Mouse (Mus musculus): ENCODE results near the gene Cacng2.
"Not testable (repeated sequence)": the region's sequence is repeated elsewhere in the genome, so short reads cannot be mapped to it uniquely, and the experiment has no call there.

Gene Cacng2

DNA sequence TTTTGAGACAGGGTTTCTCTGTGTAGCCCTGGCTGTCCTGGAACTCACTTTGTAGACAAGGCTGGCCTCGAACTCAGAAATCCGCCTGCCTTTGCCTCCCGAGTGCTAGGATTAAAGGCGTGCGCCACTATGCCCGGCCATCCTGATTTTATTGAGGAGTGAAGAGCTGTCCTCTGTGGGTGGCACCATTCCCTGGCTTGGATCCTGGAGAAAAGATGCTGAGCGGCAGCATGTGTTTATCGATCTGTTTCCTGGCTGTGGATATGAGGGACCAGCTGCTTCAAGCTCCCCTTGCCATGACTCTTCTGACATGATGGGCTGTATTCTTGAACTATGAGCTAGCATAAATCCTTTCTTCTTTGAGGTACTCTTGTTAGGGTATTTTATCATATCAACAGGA lies 111.6 kb downstream of the Cacng2 start:
- not testable (repeated sequence) for DNase-seq (ENCODE audit: low read depth, low spot score)

DNA sequence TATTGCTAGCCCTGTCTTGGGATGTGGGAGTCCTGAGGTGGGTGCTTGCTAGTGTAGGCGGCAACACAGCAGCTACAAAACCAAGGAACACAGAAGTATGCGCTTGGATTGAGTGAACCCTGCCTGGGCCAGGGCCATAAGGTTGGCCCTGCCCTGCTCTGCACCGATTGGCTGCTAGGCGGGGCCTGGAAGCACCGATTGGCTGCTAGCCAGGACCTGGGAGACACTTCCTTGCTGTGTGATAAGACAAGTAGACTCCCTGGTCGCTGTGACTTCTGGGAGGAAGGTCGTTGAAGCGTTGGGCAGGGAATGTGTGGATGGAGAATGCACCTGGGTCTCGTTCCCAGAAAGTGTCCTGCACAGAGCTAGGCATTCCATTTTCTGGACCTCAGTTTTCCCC lies 115.9 kb downstream of the Cacng2 start:
- DNase-seq (ENCODE audit: low read depth, low spot score) = peak; percentile 6

DNA sequence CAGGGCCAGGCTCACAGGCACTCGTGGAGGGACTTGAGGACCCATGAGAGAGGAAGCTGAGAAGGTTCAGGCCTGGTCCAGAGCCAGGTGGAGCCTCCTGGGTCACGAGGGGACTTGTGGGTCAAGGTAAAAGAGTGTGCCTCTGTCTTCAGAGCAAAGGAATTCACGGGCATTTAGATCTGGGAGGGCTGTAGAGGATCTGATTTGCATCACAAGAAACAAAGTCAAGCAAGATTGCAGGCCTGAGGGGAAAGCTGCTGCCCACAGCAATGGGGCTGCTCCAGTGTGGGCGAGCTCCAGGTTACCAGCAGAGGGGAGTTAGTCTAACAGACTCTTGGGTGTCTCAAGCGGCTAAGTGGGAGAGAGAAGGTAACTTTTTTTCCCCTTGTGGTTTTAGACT lies 118.4 kb downstream of the Cacng2 start:
- DNase-seq (ENCODE audit: low read depth, low spot score) = no peak

DNA sequence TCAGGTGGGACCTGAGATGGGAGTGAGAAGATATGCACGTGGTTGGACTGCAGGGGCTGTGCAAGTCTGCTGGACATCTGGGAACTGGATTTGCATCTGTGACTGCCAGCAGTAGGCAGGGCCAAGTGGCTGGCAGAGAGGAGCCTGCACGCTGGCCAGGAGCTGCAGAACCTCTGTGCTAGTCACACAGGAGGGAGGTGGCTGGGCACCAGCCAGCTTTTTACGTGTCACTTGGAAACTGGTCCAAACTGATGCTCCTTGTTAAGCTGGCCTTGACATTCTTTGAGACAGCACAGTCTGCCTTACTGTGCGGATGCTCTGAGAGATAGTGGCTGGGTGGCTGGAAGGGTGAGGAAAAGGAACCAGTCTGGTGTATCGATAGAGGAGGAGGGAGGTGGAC lies 131.3 kb downstream of the Cacng2 start:
- peak; percentile 15 for DNase-seq (ENCODE audit: low read depth, low spot score)

DNA sequence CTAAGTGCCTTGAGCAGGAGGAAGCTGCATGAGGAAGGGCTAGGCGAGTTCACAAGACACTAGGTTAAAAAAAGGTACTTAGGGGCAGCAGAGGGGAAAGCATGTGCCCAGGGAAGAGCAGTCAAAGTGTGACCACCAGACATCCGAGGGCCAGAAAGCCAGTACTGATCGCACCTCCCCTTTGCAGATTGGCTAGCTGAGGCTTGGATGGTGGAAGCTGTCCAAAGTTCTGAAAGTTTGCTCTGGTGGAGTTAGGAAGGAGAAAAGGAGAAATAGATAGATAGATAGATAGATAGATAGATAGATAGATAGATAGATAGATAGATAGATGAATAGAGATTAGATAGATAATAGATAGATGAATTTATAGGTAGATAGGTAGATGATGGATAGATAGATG lies 136.4 kb downstream of the Cacng2 start:
- peak; percentile 47 for DNase-seq (ENCODE audit: low read depth, low spot score)

DNA sequence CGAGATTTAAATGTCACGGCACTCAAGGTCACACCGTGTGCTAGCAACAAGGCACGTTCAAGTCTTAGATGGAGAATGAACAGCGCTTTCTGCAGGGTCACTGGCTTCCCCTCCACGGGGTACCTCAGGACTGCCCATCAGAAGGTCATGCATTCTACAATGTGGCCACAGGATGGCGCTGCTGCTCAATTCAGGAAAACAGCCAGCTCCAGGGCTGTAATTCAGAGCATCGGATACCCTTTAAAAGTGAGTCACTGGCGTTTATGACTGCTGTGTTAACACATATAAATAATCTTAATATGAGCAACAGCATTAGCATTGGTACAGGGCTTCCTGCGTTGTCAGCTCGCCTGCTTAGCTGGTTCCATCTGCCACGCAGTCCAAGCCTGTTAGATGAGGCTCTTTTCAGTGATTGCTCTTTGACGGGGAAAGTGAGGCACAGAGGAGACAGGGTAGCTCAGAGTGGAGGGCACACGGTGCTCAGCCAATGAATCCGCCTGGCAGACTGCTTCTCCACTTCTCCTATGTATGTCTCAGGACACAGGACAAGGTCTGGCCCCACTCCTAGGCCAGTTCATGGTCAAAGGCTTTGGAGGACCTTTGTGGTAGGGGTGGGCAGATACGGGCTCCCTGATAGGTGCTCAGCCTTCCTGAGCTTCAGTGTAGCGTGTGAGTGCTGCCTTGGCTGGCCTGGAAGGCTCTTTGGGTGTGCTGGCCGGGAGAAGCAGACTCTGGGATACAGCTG lies 137.5 kb downstream of the Cacng2 start:
- DNase-seq (ENCODE audit: low read depth, low spot score) = peak; percentile 81

DNA sequence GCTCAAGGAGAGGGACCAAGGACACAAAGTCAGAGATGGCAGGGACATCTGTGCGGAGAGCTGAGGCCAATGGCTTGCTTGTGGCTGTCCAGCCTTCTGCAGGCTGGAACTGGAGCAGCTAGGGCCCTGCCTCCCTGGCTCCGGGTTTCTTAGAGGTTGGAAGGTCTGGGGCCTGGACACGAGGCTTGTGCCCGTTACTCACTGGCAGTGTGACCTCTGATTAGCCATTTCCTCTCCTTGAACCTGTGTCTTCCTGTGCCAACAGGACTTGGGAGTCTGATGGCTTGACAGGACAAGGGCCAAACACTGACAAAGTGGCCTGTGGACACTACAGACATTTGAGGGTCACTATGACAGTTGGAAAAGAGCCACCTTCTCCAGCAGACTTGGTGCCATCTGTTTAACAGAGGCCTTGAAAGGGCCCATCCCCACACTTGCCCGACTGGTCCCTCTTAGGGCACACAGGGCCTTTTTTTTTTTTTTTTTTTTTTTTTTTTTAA lies 138.6 kb downstream of the Cacng2 start:
- no peak for DNase-seq (ENCODE audit: low read depth, low spot score)

DNA sequence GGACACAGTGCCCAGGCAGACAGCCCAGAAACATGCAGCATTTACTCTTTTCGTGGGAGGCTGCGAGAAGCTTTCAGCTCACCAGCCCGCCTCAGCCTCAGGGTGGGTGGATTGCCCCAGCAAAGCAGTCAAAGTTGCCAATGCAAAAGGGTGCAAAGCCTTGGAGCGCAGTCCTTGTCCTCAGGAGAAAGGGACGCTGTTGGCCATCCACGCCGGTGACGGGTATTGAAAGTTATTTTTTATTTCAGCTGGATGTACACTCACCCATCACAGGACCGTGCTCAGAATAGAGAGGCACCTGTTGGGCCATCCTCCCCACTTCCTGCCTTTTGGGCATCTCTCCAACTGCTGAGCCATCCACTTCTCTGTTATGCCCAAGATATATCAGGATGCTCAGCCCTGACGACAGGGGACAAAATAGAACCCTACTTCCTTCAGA lies 140.4 kb downstream of the Cacng2 start:
- DNase-seq (ENCODE audit: low read depth, low spot score) = no peak

DNA sequence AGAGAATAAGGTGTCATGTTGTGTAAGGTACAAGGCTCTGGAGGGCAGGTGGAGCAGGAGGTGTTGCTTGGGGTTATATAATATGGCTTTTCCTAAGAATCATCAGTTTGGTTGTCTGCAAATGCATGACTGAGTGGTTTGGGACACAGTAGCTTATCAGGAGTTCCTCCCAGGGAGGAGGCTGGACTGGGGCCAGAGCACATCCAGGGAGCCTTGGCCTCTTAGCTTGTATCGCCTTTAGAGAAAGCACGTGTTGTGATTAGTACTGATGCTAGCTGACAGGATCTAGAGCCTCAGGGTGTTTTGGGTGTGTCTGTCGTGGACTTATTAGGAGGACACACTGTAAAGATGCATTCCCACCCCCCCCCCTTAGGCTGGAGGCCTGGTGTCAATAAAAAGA lies 142.2 kb downstream of the Cacng2 start:
- DNase-seq (ENCODE audit: low read depth, low spot score) = no peak

DNA sequence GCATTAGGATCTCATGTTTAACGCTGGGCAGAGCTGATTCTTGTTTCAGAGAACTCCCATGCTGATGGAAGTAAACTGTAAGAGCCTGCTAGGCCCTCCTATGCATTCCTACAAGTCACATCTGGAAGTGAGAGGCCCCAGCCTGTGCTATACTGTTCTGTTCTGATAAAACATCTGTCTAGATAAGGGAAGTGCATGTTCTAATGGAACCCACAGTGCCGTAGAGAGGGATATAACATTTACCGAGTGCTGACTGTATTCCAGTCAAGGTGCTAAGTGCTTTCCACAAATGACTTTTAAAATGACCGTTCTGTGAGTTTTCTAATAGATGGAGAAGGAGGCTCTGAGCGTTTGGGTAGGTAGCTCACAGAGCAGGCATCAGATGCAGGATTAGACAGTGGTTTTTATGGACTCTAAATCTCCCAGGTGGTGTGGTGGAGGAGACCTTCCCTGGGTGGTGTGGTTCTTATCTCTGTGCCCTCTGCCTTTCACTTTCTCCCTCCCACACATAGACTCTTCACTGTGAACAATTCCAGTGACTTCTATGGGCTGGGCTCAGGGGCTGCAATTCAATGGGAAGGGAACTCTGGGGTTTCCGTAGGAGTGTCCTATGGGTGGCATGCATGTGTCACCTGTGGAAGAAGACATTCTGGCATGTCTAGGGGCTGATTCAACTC lies 145.5 kb downstream of the Cacng2 start:
- DNase-seq (ENCODE audit: low read depth, low spot score) = no peak

DNA sequence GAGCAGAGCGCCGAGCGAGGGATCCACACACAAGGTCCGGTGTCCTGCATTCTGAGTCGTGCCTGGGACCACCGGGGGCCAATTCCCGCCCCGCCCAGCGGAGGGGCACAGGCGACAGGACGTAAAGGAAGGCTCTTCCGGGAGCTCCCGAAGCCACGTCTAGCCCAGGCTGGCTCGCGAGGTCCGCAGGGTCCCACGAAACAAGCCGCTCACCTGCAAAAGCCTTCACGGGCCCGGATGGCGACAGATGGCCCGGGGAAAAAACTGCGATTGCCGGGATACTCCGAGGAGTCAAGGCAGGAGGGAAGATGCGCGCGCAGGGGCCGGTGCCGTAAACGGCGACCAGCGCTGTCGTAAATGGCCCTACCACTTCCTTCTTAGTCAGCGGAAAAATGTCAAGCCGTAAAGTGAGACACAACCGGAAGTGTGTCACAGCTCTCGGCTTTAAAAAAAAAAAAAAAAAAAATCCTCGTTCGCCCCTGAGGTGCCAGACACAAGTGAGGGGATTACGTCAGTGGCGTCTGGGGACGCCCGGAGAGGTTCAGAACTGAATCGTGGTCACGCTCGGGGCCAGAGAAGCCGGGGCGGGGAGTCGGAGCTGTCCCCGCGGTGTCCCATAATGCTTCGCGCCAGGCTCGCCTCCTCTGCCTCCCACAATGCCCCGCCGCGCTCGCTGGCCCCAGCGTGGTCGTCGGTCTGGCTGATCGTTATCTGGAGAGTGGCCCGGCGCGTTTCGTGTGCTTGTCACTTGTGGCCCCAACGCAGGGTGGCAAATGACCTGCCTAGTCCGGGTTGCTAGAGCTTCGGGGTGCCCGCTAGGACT lies 149.1 kb downstream of the Cacng2 start, which contains the start of gene Eif3d:
Gene Eif3d (minus strand): TSS at position 344 of the 823 bp plus-strand sequence.
- DNase-seq (ENCODE audit: low read depth, low spot score) = peak; percentile 97

DNA sequence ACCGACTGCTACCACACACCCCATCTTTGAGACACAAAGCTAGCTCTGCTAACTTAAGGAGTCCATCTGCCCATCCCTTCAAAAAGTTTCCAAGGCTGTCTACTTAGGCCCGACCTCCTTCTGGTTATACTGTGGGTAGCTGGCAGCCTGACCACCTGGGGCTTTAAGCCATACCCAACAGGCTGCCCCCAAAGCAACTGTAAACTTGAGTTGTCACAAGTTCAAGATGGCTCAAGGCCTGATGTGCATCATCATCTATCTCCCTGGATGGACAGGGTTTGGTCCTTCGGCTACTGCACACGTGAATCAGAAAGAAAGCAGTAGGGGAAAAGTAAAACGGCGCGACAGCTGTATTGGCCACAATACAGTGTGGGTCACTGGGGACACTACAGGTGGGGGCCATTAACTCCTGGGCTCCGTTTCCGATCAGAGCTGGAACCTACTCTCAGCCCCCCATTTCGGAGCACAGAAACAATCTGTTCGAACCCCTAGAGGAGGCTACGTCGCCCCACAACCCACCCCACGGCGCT lies 149.8 kb downstream of the Cacng2 start:
- DNase-seq (ENCODE audit: low read depth, low spot score) = peak; percentile 42

DNA sequence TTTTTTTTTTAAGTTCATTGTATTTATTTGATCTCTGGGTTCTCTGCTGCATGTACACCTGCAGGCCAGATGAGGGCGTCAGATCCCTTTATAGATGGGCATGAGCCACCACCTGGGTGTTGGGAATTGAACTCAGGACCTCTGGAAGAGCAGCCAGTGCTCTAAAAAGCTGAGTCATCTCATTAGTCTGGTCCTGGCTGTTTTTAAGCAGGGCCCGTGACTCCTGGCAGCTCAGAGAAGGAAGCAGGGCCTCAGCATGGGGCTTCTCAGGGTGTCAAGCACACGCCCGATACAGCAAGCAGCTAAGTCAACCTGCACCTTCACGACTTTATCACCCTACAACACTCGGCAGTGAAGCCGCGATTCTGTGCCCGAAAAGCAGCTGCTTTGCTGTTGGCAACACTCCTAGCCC lies 154.7 kb downstream of the Cacng2 start:
- DNase-seq (ENCODE audit: low read depth, low spot score) = peak; percentile 19

DNA sequence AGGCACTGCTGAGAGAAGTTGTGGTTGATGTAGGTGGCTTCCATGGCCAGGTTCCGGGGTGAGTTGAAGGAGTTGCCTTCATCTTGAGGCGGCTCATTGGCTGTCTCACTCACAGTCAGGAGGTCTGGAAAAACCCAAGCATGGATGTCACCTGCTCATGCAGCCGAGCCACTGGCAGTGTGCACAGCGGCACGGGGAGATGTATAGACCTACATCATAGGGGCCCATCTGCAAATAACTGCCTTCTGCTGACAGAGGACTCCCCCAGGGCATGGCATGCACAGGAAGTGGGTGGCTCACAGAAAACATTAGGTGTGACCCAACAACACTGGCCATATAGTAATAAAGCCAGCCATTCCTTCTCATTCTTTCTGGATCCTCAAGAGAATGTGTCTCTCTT lies 157.4 kb downstream of the Cacng2 start:
- no peak for DNase-seq (ENCODE audit: low read depth, low spot score)

DNA sequence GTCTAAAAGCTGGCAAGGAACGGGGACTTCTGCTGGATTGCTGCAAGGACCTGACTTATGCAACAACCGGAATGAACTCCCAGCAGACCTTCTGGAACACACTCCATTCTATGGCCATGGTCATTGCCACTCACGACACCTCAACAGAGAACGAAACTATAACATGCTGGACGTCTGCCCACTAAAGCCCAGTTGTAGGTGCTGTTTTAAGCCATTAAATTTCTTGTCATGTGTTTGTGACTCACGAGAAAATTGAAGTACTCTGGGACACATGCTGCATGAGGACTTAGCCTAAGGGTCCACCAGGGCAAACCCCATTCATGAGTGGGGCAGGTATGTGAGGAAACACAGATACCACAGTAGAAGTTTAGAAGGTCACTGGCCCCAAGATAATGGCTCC lies 159.1 kb downstream of the Cacng2 start:
- DNase-seq (ENCODE audit: low read depth, low spot score) = no peak

DNA sequence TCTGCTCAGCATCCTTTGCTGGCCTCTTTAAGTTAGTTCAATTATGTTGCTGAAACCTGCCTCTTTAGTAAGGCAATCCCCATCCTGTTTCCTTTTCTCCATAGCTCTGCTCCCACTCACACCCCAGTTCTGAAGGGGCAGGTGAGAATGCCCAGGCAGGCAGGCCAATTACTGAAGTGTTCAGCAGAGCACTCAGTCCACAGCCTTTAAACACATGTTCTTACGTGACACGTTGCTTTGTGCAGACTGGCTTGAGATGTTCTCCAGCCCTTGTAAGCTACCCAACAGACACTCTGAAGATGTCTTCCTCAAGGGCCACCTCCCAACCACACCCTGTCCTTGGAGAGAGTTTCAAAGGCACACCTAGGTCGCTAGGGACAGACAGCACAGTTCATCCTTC lies 161.8 kb downstream of the Cacng2 start:
- no peak for DNase-seq (ENCODE audit: low read depth, low spot score)

DNA sequence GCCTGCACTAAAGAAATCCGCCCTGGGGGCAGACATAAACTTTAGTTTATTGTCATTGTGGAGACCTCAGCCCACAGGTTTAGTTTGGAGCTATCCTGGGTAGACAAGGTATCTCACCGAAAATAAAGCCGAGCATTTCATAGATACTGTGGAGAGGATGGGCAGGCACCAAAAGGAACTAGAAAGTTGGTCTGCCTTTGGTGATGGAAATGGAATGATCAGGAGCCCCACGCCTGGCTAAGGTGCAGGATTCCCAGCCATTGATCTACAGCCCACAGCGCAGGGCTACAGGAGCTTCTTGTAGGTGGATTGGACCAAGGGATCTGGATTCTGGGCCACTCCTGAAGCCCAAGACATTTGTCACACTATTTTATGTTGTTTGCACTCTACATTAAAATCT lies 162.2 kb downstream of the Cacng2 start:
- DNase-seq (ENCODE audit: low read depth, low spot score) = no peak

DNA sequence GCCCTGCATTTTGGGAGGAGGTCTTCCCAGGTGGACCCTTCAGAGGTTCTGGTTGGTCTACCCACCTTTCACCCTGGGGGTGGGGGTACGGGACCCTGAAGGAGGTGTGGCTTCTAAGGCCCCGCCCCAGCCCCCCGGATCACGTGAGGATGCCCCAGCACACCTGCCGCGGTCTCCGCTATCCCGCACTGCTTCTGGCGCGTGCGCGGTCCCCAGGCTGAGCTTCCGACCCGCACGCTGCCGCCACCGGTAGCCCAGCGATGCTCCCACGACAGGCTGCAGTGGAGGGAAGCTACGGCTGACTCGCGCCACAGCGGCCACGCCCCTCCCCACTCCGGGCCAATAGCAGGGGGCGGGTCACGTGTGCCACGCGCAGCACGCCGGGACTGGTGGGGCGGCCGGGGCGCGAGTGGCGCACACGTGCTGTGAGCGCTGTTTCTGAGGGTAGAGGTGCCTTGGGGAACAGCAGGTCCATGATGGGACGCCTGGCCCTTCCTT lies 163.4 kb downstream of the Cacng2 start, which contains the start of gene Foxred2:
Gene Foxred2 (minus strand): TSS at position 319 of the 498 bp plus-strand sequence.
- DNase-seq (ENCODE audit: low read depth, low spot score) = peak; percentile 34

DNA sequence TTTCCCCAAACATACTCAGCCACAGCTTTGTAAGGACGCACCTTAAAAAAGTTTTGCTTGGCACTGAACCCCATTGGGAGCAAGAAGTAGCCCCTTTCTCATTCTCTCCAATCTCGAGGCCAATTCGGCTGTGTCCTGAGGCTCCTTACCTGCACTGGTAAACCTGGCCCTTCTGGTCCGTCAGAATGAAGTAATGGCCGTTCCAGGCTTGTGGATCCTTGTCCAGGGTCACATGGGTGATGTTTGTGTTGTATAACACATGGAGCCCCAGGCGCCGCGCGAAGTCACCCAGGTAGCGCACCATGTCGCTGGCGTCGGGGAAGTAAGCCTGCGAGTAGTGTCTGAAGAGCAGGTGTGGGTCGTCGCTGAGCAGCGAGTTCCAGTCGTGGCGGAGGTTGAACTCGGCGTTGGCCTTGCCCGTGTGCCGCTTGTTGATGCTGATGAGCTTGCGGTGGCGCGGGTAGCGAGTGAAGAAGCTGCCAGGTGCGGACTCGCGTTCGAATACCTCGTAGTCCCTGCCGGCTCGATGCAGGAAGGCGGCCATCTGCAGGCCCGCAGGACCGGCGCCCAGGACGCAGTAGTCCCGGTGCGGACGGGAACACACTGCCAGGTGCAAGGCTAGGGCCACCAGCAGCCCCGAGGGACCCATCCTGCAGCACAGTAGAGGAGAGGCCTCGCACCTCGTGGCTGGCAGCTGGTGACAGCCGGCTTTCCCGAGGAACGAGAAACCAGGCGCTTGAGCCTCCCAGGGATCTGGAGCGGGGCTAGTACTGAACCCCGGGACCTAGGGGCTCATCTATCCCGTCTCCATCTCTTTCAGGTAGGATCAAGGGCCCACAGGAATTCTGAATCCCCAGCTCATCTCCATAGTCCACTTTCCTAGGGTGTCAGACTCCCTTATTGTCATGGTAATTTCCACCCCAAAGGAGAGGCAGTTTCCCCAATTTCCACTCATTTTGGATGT lies 164.1 kb downstream of the Cacng2 start:
- DNase-seq (ENCODE audit: low read depth, low spot score) = no peak

DNA sequence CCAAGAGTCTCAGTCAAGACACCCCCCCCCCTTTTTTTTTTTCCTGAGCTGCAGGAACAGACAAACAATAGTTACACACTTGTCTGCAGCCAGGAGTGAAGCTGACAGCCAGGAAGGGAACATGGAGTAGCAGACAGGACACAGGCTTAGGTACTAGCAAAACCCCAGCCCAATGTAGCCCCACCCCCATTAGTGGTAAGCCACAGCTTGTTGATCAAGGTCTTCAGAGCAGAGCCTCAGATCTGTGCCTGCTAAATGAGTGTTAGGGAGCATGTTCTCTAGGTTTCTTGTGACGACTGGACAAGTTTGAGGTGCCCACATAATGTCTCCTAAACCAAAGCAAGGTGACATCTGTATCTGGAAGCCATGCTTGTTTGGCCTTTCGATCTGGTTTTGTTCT lies 165.5 kb downstream of the Cacng2 start:
- no peak for DNase-seq (ENCODE audit: low read depth, low spot score)

Measured in 3T3-L1 (cell line).